Mouse (Mus musculus): ENCODE measurements around the gene Alg11. TPM values are rescaled to one million over a fixed set of nuclear protein-coding genes. Genes with fewer than 3 reads are reported as not detected.

Gene Alg11
- polyA plus RNA-seq, 1 experiment from 2014 or later = 40.8 TPM

GRCm38 (mm10) chr8:22089226-22089625 lies 28.7 kb downstream of the Alg11 start:
- no peak for ATAC-seq (ENCODE audit: insufficient number of reproducible peaks, insufficient read depth, low FRiP score, low TSS enrichment, low read depth)
- Histone ChIP-seq H3K4me1 (no peaks in the 10 kb centered on the region), H3K9ac (no peak overlapping the region), H3K27ac (no peak overlapping the region), H3K4me2 (no peak overlapping the region), H3K27me3 (no peaks in the 10 kb centered on the region), H3K4me3 (no peak overlapping the region), H3K9me3 (no peaks in the 10 kb centered on the region), H3K36me3 (no peaks in the 10 kb centered on the region)
- WGBS = 89% methylated on average over 4 of the region's 4 CpGs

- no peak overlapping the region for H3K4me3 ChIP-seq
- WGBS = 46% methylated on average over 8 of the region's 8 CpGs
- H3K9me3 ChIP-seq = no peaks in the 10 kb centered on the region
- H3K36me3 ChIP-seq = no peaks in the 10 kb centered on the region
- no peak overlapping the region for H3K4me2 ChIP-seq
- H3K4me1 ChIP-seq = no peaks in the 10 kb centered on the region
- H3K9ac ChIP-seq = no peak overlapping the region
- no peak overlapping the region for H3K27ac ChIP-seq
- no peak for ATAC-seq (ENCODE audit: insufficient number of reproducible peaks, insufficient read depth, low FRiP score, low TSS enrichment, low read depth)
- no peaks in the 10 kb centered on the region for H3K27me3 ChIP-seq
These were observed 31.0 kb downstream of the Alg11 start for GRCm38 (mm10) chr8:22091568-22091967.

GRCm38 (mm10) chr8:22107020-22107419 lies 46.5 kb downstream of the Alg11 start:
- no peak overlapping the region for H3K4me3 ChIP-seq
- H3K27ac ChIP-seq = no peak overlapping the region
- ATAC-seq (ENCODE audit: insufficient number of reproducible peaks, insufficient read depth, low FRiP score, low TSS enrichment, low read depth) = no peak
- H3K27me3 ChIP-seq = no peaks in the 10 kb centered on the region
- no peaks in the 10 kb centered on the region; the same call in 1 of the 2 replicates for H3K9me3 ChIP-seq
- 75% methylated on average over 4 of the region's 4 CpGs for WGBS
- H3K4me2 ChIP-seq = no peak overlapping the region
- H3K36me3 ChIP-seq = no peaks in the 10 kb centered on the region
- H3K4me1 ChIP-seq = no peaks in the 10 kb centered on the region
- no peak overlapping the region for H3K9ac ChIP-seq

Other genes with a start within 250 kb of the Alg11 start
- gene Defb50, start 237.2 kb upstream of the Alg11 start, polyA plus RNA-seq (2015; fragmentation: Nextera tagmentation; extraction: Ambion mirVana) = not detected in 2 replicates
- not detected in 2 replicates for gene Defb2, start 220.8 kb upstream of the Alg11 start, polyA plus RNA-seq (2015; fragmentation: Nextera tagmentation; extraction: Ambion mirVana)
- not detected in 2 replicates for gene Defb10, start 201.8 kb upstream of the Alg11 start, polyA plus RNA-seq (2015; fragmentation: Nextera tagmentation; extraction: Ambion mirVana)
- not detected in 2 replicates for gene Defb9, start 175.3 kb upstream of the Alg11 start, polyA plus RNA-seq (2015; fragmentation: Nextera tagmentation; extraction: Ambion mirVana)
- not detected in 2 replicates for gene Defb11, start 154.3 kb upstream of the Alg11 start, polyA plus RNA-seq (2015; fragmentation: Nextera tagmentation; extraction: Ambion mirVana)
- gene Defb15, start 128.0 kb upstream of the Alg11 start, polyA plus RNA-seq (2015; fragmentation: Nextera tagmentation; extraction: Ambion mirVana) = not detected in 2 replicates
- not detected in 2 replicates for gene Defb35, start 122.4 kb upstream of the Alg11 start, polyA plus RNA-seq (2015; fragmentation: Nextera tagmentation; extraction: Ambion mirVana)
- not detected in 2 replicates for gene Defb13, start 114.0 kb upstream of the Alg11 start, polyA plus RNA-seq (2015; fragmentation: Nextera tagmentation; extraction: Ambion mirVana)
- not detected in 2 replicates for gene Fam90a1a, start 102.0 kb upstream of the Alg11 start, polyA plus RNA-seq (2015; fragmentation: Nextera tagmentation; extraction: Ambion mirVana)
- not detected in 2 replicates for gene Ccdc70, start 90.9 kb upstream of the Alg11 start, polyA plus RNA-seq (2015; fragmentation: Nextera tagmentation; extraction: Ambion mirVana)
- 0.55 and 0.96 TPM in 2 replicates for gene Atp7b, start 416 bp upstream of the Alg11 start, polyA plus RNA-seq (2015; fragmentation: Nextera tagmentation; extraction: Ambion mirVana)
- 0.17 TPM in 1 of 2 replicates, not detected in the other for gene Nek5, start 64.3 kb downstream of the Alg11 start, polyA plus RNA-seq (2015; fragmentation: Nextera tagmentation; extraction: Ambion mirVana)
- 4.1 and 5.6 TPM in 2 replicates for gene Nek3, start 105.7 kb downstream of the Alg11 start, polyA plus RNA-seq (2015; fragmentation: Nextera tagmentation; extraction: Ambion mirVana)
- gene Ckap2, start 125.1 kb downstream of the Alg11 start, polyA plus RNA-seq (2015; fragmentation: Nextera tagmentation; extraction: Ambion mirVana) = 50.0 and 53.2 TPM in 2 replicates
- 37.4 and 37.9 TPM in 2 replicates for gene Vps36, start 132.1 kb downstream of the Alg11 start, polyA plus RNA-seq (2015; fragmentation: Nextera tagmentation; extraction: Ambion mirVana)
- 9.8 and 10.2 TPM in 2 replicates for gene Thsd1, start 166.6 kb downstream of the Alg11 start, polyA plus RNA-seq (2015; fragmentation: Nextera tagmentation; extraction: Ambion mirVana)
- not detected in 2 replicates for gene Tpte, start 222.7 kb downstream of the Alg11 start, polyA plus RNA-seq (2015; fragmentation: Nextera tagmentation; extraction: Ambion mirVana)